Mouse (Mus musculus) heart, embryonic 16.5 days (tissue): ENCODE measurements around the gene Timm8a1. TPM values are rescaled to one million over a fixed set of nuclear protein-coding genes. Genes with fewer than 3 reads are reported as not detected.

Experiments
- ATAC-seq: fragments of 200-750 bp; cut with Nextera tagmentation; replicated peaks from 2 replicates; pipeline ENCODE4 v1.8.0; 2017; ENCODE audit warnings: moderate number of reproducible peaks; ENCODE audit not compliant: insufficient read depth, low FRiP score; ENCODE audit errors: extremely low read depth
- H3K27ac ChIP-seq: fragments of 300-500 bp; sonication (generic); 2 replicates; pipeline ENCODE4 v1.5.1; 2014; ENCODE audit warnings: mild to moderate bottlenecking, low read length, control low read depth, moderate library complexity
- H3K27me3 ChIP-seq: fragments of 300-500 bp; sonication (generic); 2 replicates; pipeline ENCODE4 v1.6.1; 2014; ENCODE audit warnings: low read length, mixed read lengths; ENCODE audit not compliant: control insufficient read depth, insufficient read depth
- H3K36me3 ChIP-seq: fragments of 300-500 bp; sonication (generic); 2 replicates; pipeline ENCODE4 v1.6.1; 2014; ENCODE audit not compliant: control insufficient read depth, insufficient read depth
- H3K4me1 ChIP-seq: fragments of 300-500 bp; sonication (generic); 2 replicates; pipeline ENCODE4 v1.6.1; 2014; ENCODE audit warnings: low read length, mixed read lengths; ENCODE audit not compliant: control insufficient read depth, insufficient read depth
- H3K4me2 ChIP-seq: fragments of 300-500 bp; sonication (generic); 2 replicates; pipeline ENCODE4 v1.6.1; 2014; ENCODE audit warnings: low read depth, mild to moderate bottlenecking, control low read depth, low read length
- H3K4me3 ChIP-seq: fragments of 300-500 bp; sonication (generic); 2 replicates; pipeline ENCODE4 v1.5.1; 2014; ENCODE audit warnings: mild to moderate bottlenecking, control low read depth, low read length
- H3K9ac ChIP-seq: fragments of 300-500 bp; sonication (generic); 2 replicates; pipeline ENCODE4 v1.6.1; 2014; ENCODE audit warnings: low read length, control low read depth
- H3K9me3 ChIP-seq: fragments of 300-500 bp; sonication (generic); replicated peaks from 2 replicates; pipeline ENCODE4 v1.6.1; 2016; ENCODE audit warnings: low read length; ENCODE audit not compliant: control insufficient read depth
- WGBS: fragments of 180-500 bp; shearing (Covaris S2); extraction: QIAGEN DNeasy Blood & Tissue Kit; methylation state at CpG from one replicate; pipeline ENCODE4 v1.1.7; 2014; 5-methylcytosine and 5-hydroxymethylcytosine counted together
- polyA plus RNA-seq: library from polyadenylated mRNA; unstranded; fragments of >200 nt; fragmentation: Nextera tagmentation; extraction: Ambion mirVana; gene quantifications from 2 replicates; pipeline ENCODE4 v1.2.1, GENCODE M21; 2015

Timm8a1 gene
- polyA plus RNA-seq: 80.5 and 81.6 TPM in 2 replicates

DNA sequence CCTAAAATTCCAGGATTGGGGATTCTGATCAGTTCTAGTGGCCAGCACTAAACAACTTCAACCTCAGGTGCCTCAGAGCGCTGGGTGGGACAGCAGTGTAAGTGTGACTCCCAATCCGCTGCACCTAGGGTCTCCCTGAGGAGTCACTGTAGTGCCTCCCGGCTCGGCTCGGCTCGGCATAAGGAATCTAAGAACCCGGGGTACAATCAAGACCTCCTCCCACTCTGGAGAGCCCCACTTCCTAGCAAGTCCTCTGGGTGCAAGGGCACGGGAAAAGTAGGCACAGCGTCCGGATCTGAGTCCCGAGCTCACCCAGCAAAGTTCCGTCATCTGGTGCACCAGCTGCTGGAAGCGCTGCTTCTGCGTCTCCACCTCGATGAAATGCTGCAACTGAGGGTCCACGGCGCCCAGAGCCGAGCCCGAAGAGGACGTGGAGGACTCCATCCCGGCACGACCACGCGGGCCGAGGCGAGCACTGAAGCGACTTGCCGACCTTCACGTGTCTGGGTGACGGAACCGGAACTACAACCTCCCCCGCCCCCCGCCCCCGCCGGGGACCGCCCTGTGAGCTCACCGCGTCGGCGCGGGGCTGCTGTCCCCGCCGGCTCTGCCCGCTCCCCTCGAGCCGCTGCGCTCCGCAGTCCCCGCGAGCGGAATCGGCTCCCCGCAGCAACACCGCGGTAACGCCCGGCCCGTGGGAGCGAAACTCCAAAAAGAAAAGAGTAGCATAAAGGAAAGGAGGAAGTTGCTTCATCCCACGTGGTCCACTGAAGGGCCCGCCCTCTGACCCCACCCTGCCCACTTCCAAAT is at the start of gene Timm8a1:
Gene Timm8a1, minus strand, starts transcription at position 721 of the 810 bp plus-strand sequence.
- Histone ChIP-seq H3K4me1 (no peaks in the 10 kb centered on the region; the same call in 1 of the 2 replicates), H3K27me3 (no peaks in the 10 kb centered on the region), H3K9me3 (no peaks in the 10 kb centered on the region), H3K27ac (peak within 1 kb of the TSS; percentile 90), H3K4me3 (peak within 1 kb of the TSS; percentile 66), H3K9ac (peak within 1 kb of the TSS; percentile 77), H3K4me2 (peak within 1 kb of the TSS; percentile 64), H3K36me3 (no peaks in the 10 kb centered on the region)
- WGBS: 19% methylated on average over 43 of the region's 61 CpGs
- ATAC-seq: peak; percentile 89

DNA sequence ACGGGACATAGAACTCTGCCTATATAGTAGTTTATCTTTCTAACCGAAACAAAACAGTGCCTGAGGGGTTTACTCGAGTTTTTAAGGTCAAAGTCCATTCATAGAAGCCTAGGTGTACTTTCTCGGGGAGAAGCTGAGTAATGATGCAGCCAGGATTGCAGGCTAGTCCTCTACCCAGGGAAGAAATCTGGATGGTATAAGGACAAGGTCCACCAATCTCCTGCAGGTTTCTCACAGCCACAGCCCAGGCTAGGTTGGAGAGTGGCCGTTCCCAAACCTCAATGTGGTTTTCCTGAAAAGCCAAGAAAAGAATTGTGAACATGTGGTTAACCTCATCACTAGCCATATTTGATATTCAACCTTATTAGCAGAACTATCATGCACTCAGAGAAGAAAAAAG is 48.2 kb upstream of the Timm8a1 start:
- peaks cover 4% of the 10 kb centered on the region for H3K4me1 ChIP-seq
- H3K9ac ChIP-seq: no peak overlapping the region
- no peak overlapping the region for H3K27ac ChIP-seq
- no peak for ATAC-seq
- H3K4me2 ChIP-seq: no peak overlapping the region
- WGBS: 59% methylated on average over 5 of the region's 5 CpGs
- no peaks in the 10 kb centered on the region for H3K27me3 ChIP-seq
- no peaks in the 10 kb centered on the region for H3K9me3 ChIP-seq
- no peak overlapping the region for H3K4me3 ChIP-seq
- peaks cover 5% of the 10 kb centered on the region; the same call in 1 of the 2 replicates for H3K36me3 ChIP-seq

DNA sequence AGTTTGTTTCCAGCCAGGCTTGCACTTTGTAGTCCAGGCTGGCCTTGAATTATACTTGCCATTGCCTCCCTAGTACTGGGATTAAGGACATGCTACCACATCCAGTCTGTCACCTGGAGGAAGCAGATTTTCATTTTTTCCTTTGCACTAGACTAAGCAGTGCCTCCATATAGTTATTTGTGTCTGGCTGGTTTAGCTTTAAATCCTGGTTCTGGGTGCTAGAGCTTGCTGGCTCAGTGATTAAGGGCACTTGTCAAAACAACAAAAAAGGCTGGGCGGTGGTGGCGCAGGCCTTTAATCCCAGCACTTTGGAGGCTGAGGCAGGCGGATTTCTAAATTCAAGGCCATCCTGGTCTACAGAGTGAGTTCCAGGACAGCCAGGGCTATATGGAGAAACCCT is 47.3 kb upstream of the Timm8a1 start:
- peaks cover 4% of the 10 kb centered on the region for H3K4me1 ChIP-seq
- WGBS: 85% methylated on average over 3 of the region's 3 CpGs
- H3K27ac ChIP-seq: no peak overlapping the region
- no peak overlapping the region for H3K4me2 ChIP-seq
- no peak for ATAC-seq
- H3K4me3 ChIP-seq: no peak overlapping the region
- H3K9me3 ChIP-seq: no peaks in the 10 kb centered on the region
- no peaks in the 10 kb centered on the region for H3K27me3 ChIP-seq
- no peak overlapping the region for H3K9ac ChIP-seq
- H3K36me3 ChIP-seq: peaks cover 5% of the 10 kb centered on the region; the same call in 1 of the 2 replicates

DNA sequence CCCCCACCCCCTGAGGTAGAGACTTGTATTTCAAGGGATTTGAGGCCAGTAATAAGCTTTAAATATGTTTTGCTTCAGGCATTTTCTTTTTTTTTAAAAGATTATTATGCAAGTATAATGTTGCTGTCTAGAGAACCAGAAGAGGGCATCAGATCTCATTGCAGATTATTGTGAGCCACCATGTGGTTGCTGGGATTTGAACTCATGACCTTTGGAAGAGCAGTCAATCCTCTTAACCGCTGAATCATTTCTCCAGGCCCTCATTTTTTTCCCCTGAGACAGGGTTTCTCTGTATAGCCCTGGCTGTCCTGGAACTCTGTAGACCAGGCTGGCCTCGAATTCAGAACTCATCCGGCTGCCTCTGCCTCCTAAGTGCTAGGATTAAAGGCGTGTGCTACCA is 46.6 kb upstream of the Timm8a1 start:
- ATAC-seq: no peak
- H3K4me3 ChIP-seq: no peak overlapping the region
- 78% methylated on average over 4 of the region's 4 CpGs for WGBS
- H3K4me2 ChIP-seq: no peak overlapping the region
- H3K27ac ChIP-seq: no peak overlapping the region
- H3K36me3 ChIP-seq: peaks cover 5% of the 10 kb centered on the region; the same call in 1 of the 2 replicates
- peaks cover 4% of the 10 kb centered on the region for H3K4me1 ChIP-seq
- H3K27me3 ChIP-seq: no peaks in the 10 kb centered on the region
- no peak overlapping the region for H3K9ac ChIP-seq
- H3K9me3 ChIP-seq: no peaks in the 10 kb centered on the region

DNA sequence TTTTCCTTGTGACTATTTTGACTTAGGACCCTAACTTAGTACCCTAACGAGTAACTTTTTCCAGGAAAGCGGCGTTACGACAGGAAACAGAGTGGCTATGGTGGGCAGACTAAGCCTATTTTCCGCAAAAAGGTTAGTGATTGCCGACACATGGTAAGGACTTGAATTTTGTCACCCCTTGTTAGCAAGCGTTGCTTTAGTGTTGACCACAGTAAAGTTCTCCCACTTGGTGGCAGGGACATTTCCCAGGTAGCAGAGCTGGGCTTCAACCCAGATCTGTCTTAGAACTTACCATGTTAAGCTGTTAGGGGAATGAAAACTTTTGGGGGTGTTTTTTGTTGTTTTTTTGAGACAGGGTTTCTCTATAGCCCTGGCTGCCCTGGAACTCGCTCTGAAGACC is 44.8 kb upstream of the Timm8a1 start:
- WGBS: 27% methylated on average over 8 of the region's 8 CpGs
- H3K4me2 ChIP-seq: peak overlapping the region; percentile 70
- no peaks in the 10 kb centered on the region for H3K9me3 ChIP-seq
- H3K27me3 ChIP-seq: no peaks in the 10 kb centered on the region
- H3K4me3 ChIP-seq: peak overlapping the region; percentile 61
- no peak for ATAC-seq
- peaks cover 5% of the 10 kb centered on the region; the same call in 1 of the 2 replicates for H3K36me3 ChIP-seq
- H3K27ac ChIP-seq: peak overlapping the region; percentile 88
- H3K9ac ChIP-seq: peak overlapping the region; percentile 76
- H3K4me1 ChIP-seq: peaks cover 4% of the 10 kb centered on the region

DNA sequence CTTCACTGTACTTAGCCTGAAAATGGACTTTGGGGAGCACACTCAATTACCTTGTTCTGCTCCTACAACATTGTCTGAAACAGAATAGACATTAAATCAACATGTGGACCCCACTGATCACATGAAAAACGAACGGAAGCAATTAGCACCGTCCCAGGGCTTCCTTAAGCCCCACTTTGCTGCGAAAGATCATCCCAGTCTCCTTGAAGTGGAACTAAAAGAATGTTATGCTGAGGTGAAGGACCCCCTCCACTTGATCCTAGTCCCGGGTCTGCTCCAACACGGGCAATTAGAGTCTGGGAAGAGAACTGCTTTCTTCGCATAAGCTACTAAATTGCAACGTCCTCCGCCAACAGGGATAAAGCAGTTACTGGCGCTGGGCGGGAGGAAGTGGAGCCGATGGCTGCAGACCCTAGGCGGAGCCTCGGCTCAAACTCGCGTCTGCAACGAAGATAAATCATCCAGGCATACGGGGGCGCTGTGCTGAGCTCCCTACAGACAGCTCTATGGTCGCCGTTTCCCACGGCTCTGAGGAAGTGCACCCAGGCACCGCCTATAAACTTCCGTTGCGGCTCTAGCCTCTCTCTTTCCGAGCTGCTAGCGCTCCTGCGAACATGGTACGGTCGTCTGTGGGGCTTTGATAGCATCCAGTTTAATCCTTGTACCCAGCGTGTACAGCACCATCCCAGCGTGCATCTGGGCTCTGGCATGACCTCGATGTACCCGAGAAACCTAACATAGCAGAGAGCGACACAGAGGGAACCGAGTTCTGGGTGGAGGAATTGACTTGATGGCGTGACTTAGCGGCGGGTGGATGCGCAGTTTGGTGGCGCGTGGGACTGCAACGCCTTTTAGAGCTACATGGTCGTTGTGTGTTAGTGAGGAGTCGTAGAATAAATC is 43.7 kb upstream of the Timm8a1 start, which contains the start of gene Rpl36a:
Gene Rpl36a, plus strand, starts transcription at position 552 of the 900 bp plus-strand sequence.
- Histone ChIP-seq H3K36me3 (peaks cover 5% of the 10 kb centered on the region; the same call in 1 of the 2 replicates), H3K9ac (peak within 1 kb of the TSS; percentile 76), H3K27me3 (no peaks in the 10 kb centered on the region), H3K4me2 (peak within 1 kb of the TSS; percentile 70), H3K4me3 (peak within 1 kb of the TSS; percentile 61), H3K9me3 (no peaks in the 10 kb centered on the region), H3K27ac (peak within 1 kb of the TSS; percentile 88), H3K4me1 (peaks cover 4% of the 10 kb centered on the region)
- peak; percentile 94 for ATAC-seq
- WGBS: 16% methylated on average over 45 of the region's 45 CpGs

DNA sequence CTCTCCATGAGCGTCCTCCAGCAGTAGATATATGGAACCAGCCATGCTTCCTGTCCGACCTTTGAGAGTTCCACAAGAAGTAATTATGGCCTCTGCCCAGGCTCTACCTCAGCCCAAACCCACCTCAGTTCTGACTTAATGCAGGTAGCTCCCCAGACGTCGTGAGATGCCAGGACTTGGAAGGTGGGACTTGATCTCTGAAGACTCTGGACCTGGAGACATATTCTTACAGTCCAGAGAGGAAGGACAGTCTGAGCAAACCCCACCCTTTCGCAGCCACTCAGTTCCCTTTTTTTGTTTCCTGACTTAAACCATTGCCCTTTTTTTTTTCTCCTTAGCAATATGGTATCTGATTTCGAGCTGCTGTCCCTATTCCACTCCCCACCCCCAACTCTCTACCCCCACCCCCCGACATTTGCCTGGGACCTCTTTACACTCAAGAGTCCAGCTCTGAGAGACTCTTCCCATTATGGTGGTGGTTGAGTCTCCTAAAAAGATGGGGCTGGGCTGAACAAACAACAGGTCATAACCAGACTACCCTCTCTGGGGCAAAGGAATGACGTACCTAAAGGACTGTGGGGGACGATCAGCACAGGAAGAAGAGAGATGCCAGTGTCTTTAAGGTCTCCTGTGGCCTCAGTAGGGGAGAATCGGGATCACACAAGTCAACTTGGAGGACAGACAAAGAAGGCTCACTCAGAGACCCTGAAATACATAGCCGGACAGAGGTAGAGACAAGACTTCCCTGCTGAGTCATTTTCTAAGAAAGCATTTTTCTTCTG is 41.4 kb upstream of the Timm8a1 start, which contains the start of gene Btk:
Gene Btk, minus strand, starts transcription at position 683 of the 782 bp plus-strand sequence.
- Histone ChIP-seq H3K27me3 (no peaks in the 10 kb centered on the region), H3K36me3 (no peaks in the 10 kb centered on the region), H3K27ac (no peak within 1 kb of the TSS), H3K4me2 (no peak within 1 kb of the TSS), H3K4me3 (no peak within 1 kb of the TSS; the same call in 1 of the 2 replicates), H3K9ac (no peak within 1 kb of the TSS; the same call in 1 of the 2 replicates), H3K4me1 (peaks cover 4% of the 10 kb centered on the region), H3K9me3 (no peaks in the 10 kb centered on the region)
- WGBS: 71% methylated on average over 11 of the region's 11 CpGs
- no peak for ATAC-seq

DNA sequence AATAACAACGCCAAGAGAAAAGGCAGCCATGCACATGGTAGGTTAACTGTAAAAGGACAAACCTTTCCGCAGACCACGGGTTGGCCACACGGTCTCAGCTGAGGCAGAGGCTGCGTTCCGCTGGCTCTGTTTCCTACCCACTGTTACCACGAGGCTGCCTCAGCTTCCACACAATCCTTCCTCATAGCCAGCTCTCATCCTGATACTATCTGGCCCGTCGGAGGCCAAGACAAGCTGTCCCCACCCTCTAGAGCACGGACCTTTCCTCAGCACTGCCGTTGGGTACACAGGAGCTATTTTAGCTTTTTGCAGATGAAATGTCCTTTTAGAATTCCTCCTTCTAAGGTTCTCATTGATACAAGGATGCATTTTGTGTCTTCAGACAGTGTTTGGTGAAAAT is 40.6 kb upstream of the Timm8a1 start:
- Histone ChIP-seq H3K27me3 (no peaks in the 10 kb centered on the region), H3K36me3 (no peaks in the 10 kb centered on the region), H3K4me1 (peaks cover 4% of the 10 kb centered on the region), H3K9me3 (no peaks in the 10 kb centered on the region), H3K4me2 (no peak overlapping the region), H3K9ac (no peak overlapping the region; the same call in 1 of the 2 replicates), H3K4me3 (no peak overlapping the region; the same call in 1 of the 2 replicates), H3K27ac (no peak overlapping the region)
- ATAC-seq: no peak
- WGBS: 71% methylated on average over 11 of the region's 11 CpGs
